Mouse (Mus musculus): ENCODE measurements around the gene Klf11. TPM values are rescaled to one million over a fixed set of nuclear protein-coding genes. Genes with fewer than 3 reads are reported as not detected.

The Klf11 gene
- polyA plus RNA-seq, 1 experiment from 2014 or later = 9.7 TPM

- Histone ChIP-seq H3K4me3 (ENCODE audit: low read depth, low read length) (peak overlapping the region; percentile 97), H3K27me3 (ENCODE audit: control insufficient read depth, insufficient read depth, low read depth, low read length) (no peaks in the 10 kb centered on the region), H3K4me2 (ENCODE audit: low read depth, low read length) (peak overlapping the region; percentile 56), H3K9me3 (replicated peaks; ENCODE audit: control insufficient read depth, low read length) (no peaks in the 10 kb centered on the region), H3K4me1 (ENCODE audit: control insufficient read depth, low read depth, low read length) (peaks cover 49% of the 10 kb centered on the region), H3K9ac (ENCODE audit: low read depth, low read length) (peak overlapping the region; percentile 94), H3K36me3 (ENCODE audit: control insufficient read depth, insufficient read depth) (peaks cover 12% of the 10 kb centered on the region), H3K27ac (ENCODE audit: low read length) (peak overlapping the region; percentile 89)
- ATAC-seq (ENCODE audit: low read depth) = peak; percentile 26
- 67% methylated on average over 15 of the region's 15 CpGs for WGBS (ENCODE audit: insufficient replicate concordance)
These were observed 54.6 kb downstream of the Klf11 start for GRCm38 (mm10) chr12:24705502-24706263.

DNA sequence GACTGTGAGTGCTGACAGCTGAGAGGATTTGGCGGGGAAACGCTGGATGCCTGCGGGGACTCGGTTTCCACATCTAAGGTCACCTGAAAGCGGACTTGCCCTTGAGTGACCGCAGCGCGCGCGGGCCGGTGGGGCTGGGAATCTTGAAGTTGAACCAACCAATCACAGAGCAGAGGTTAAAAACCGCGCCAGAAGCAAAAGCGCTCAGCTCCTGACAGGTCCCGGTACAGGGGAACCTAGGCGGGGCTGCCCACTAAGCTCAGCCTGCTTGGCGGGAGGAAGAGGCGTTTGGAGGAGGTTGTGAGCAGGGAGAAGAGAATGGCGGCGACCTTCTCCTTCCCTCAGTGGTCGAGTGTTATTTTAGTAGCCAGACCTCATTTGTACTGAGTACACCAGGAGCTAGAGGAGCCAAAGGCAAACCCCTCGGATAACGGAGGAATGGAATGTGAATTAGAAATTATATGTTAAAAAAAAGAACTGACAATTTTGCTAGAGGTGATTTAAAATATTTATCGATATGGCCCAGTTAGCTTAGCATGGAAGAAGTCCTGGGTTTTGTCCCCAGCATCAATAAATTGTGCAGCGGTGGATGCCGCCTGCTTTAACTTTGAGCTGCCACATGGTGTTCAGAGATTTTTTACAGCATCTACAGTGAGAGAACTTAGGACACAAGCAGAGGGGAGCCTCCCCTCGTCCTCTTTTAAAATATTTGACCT, 55.8 kb downstream of the Klf11 start:
- H3K36me3 ChIP-seq (ENCODE audit: control insufficient read depth, insufficient read depth) = peaks cover 24% of the 10 kb centered on the region
- peak overlapping the region; percentile 89 for H3K27ac ChIP-seq (ENCODE audit: low read length)
- ATAC-seq (ENCODE audit: low read depth) = peak; percentile 63
- H3K9ac ChIP-seq (ENCODE audit: low read depth, low read length) = peak overlapping the region; percentile 94
- no peaks in the 10 kb centered on the region for H3K27me3 ChIP-seq (ENCODE audit: control insufficient read depth, insufficient read depth, low read depth, low read length)
- peak overlapping the region; percentile 56 for H3K4me2 ChIP-seq (ENCODE audit: low read depth, low read length)
- no peaks in the 10 kb centered on the region for H3K9me3 ChIP-seq (replicated peaks; ENCODE audit: control insufficient read depth, low read length)
- peak overlapping the region; percentile 97 for H3K4me3 ChIP-seq (ENCODE audit: low read depth, low read length)
- WGBS (ENCODE audit: insufficient replicate concordance) = under 1% methylated on average over 27 of the region's 27 CpGs
- H3K4me1 ChIP-seq (ENCODE audit: control insufficient read depth, low read depth, low read length) = peaks cover 61% of the 10 kb centered on the region

DNA sequence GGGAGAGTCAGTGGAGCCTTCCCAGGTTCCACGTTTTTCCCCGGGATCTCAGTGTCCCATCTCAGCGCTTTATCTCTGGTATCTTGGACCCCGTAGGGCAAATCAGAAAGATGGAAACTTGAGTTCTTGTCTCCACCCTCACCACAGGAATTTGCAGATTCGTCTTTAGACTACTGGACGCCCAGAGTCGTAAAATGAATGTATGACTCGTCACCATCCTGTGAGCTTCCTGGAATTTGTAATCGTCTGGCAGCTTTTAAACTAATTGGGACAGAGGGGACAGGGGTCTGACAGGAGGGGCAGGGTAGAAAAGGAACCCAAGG, 56.4 kb downstream of the Klf11 start:
- WGBS (ENCODE audit: insufficient replicate concordance) = under 1% methylated on average over 9 of the region's 9 CpGs
- no peak for ATAC-seq (ENCODE audit: low read depth)
- Histone ChIP-seq H3K36me3 (ENCODE audit: control insufficient read depth, insufficient read depth) (peaks cover 29% of the 10 kb centered on the region), H3K9ac (ENCODE audit: low read depth, low read length) (peak overlapping the region; percentile 94), H3K27ac (ENCODE audit: low read length) (peak overlapping the region; percentile 89), H3K4me1 (ENCODE audit: control insufficient read depth, low read depth, low read length) (peaks cover 63% of the 10 kb centered on the region), H3K9me3 (replicated peaks; ENCODE audit: control insufficient read depth, low read length) (no peaks in the 10 kb centered on the region), H3K4me3 (ENCODE audit: low read depth, low read length) (peak overlapping the region; percentile 97), H3K27me3 (ENCODE audit: control insufficient read depth, insufficient read depth, low read depth, low read length) (no peaks in the 10 kb centered on the region), H3K4me2 (ENCODE audit: low read depth, low read length) (peak overlapping the region; percentile 56)

DNA sequence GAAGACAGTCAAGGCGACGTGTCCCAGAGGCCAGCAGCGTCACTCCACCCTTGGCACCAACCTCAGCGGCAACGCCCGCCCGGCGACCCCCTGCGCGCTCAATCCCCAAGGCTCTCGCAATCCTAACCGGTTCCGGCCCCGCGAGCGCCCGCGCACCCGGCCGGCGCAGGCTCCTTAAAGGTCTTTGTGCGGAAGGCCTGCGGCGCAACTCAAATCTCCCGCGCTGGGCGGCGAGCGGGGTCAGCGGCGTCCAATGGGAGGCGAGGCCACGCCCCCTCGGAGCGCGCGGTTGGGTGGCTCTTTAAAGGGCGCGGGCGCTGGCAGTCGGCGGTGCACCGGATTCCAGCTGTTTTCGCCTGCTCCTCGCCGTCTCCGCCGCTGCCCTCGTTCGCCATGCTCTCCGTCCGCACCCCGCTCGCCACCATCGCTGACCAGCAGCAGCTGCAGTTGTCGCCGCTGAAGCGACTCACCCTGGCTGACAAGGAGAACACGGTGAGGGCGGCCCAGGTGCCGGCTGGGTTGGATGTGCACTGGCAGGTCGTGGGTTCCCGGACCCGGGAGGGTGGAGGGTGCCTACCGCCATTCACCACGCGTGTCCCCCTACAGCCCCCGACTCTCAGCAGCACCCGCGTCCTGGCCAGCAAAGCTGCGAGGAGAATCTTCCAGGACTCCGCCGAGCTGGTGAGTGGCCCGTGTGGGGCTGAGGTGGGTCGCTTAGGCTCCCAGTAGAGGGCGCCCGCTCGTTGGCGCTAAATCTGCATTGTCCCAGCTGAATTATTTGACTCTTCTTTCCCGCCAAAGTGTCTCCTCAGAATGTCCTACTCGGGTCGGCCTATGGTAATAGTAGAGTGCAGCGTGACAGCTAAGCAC, 57.1 kb downstream of the Klf11 start, which contains the start of gene Rrm2:
TSS of gene Rrm2 (plus strand) at position 288 of the 870 bp plus-strand sequence.
- WGBS (ENCODE audit: insufficient replicate concordance) = under 1% methylated on average over 78 of the region's 83 CpGs
- Histone ChIP-seq H3K9me3 (replicated peaks; ENCODE audit: control insufficient read depth, low read length) (no peaks in the 10 kb centered on the region), H3K4me1 (ENCODE audit: control insufficient read depth, low read depth, low read length) (peaks cover 61% of the 10 kb centered on the region), H3K4me2 (ENCODE audit: low read depth, low read length) (peak within 1 kb of the TSS; percentile 56), H3K4me3 (ENCODE audit: low read depth, low read length) (peak within 1 kb of the TSS; percentile 97), H3K27me3 (ENCODE audit: control insufficient read depth, insufficient read depth, low read depth, low read length) (no peaks in the 10 kb centered on the region), H3K36me3 (ENCODE audit: control insufficient read depth, insufficient read depth) (peaks cover 37% of the 10 kb centered on the region), H3K9ac (ENCODE audit: low read depth, low read length) (peak within 1 kb of the TSS; percentile 95), H3K27ac (ENCODE audit: low read length) (peak within 1 kb of the TSS; percentile 89)
- peak; percentile 83 for ATAC-seq (ENCODE audit: low read depth)

GRCm38 (mm10) chr12:24708824-24709218, 57.7 kb downstream of the Klf11 start:
- under 1% methylated on average over 17 of the region's 17 CpGs for WGBS (ENCODE audit: insufficient replicate concordance)
- H3K27ac ChIP-seq (ENCODE audit: low read length) = peak overlapping the region; percentile 86

DNA sequence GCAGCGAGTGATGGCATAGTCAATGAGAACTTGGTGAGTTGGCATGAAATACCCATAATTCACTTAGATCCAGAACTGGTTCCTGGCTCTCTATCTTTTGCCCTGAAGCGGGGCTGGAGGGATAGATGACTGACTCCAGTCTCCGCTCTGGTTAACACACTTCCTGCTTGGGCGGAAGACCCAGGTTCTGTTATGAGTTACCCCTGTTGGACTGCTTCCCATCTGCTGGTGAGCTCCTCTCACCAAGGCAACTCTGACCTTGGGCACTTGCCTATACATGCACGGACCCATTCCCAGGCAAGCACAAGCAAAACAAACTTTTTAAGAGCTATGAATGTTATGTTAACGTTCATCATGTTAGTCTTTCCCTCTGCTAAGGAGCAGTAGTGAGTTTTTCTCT, 58.3 kb downstream of the Klf11 start:
- Histone ChIP-seq H3K4me1 (ENCODE audit: control insufficient read depth, low read depth, low read length) (peaks cover 56% of the 10 kb centered on the region), H3K36me3 (ENCODE audit: control insufficient read depth, insufficient read depth) (peaks cover 46% of the 10 kb centered on the region), H3K27ac (ENCODE audit: low read length) (peak overlapping the region; percentile 86), H3K4me2 (ENCODE audit: low read depth, low read length) (peak overlapping the region; percentile 56), H3K9me3 (replicated peaks; ENCODE audit: control insufficient read depth, low read length) (no peaks in the 10 kb centered on the region), H3K4me3 (ENCODE audit: low read depth, low read length) (peak overlapping the region; percentile 97), H3K9ac (ENCODE audit: low read depth, low read length) (peak overlapping the region; percentile 95), H3K27me3 (ENCODE audit: control insufficient read depth, insufficient read depth, low read depth, low read length) (no peaks in the 10 kb centered on the region)
- 12% methylated on average over 6 of the region's 6 CpGs for WGBS (ENCODE audit: insufficient replicate concordance)
- ATAC-seq (ENCODE audit: low read depth) = no peak

More at GRCm38 (mm10) chr12:24708824-24709218, 57.7 kb downstream of the Klf11 start:
- H3K36me3 ChIP-seq (ENCODE audit: control insufficient read depth, insufficient read depth) = peaks cover 43% of the 10 kb centered on the region
- H3K4me1 ChIP-seq (ENCODE audit: control insufficient read depth, low read depth, low read length) = peaks cover 58% of the 10 kb centered on the region
- H3K4me3 ChIP-seq (ENCODE audit: low read depth, low read length) = peak overlapping the region; percentile 97
- ATAC-seq (ENCODE audit: low read depth) = no peak
- no peaks in the 10 kb centered on the region for H3K9me3 ChIP-seq (replicated peaks; ENCODE audit: control insufficient read depth, low read length)
- H3K4me2 ChIP-seq (ENCODE audit: low read depth, low read length) = peak overlapping the region; percentile 56
- H3K9ac ChIP-seq (ENCODE audit: low read depth, low read length) = peak overlapping the region; percentile 95
- H3K27me3 ChIP-seq (ENCODE audit: control insufficient read depth, insufficient read depth, low read depth, low read length) = no peaks in the 10 kb centered on the region

DNA sequence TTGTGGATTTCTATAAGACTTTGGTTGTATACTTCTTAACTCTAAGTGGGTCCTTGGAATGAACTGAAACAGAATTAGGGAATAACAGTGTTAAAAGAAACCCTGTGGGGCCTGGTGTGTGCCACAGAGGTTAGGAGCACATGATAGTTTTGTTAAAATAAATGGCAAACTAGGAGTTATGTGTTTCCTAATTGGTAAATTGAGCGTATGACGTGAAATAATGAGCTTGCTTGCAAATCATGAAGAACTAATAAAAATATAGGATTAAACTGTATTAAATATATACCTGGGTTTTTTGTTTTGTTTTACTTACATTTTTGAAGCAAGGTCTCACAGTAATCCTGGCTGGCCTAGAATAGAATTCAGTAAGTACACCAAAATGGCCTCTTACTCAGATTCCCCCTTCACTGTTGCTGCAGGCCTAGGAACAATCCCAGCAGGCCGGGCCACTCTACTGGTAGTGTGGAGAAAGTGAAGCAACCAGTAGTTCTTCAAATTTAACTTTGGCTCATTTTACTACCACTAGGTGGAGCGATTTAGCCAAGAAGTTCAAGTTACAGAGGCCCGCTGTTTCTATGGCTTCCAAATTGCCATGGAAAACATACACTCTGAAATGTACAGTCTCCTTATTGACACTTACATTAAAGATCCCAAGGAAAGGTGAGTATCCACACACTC, 58.9 kb downstream of the Klf11 start:
- Histone ChIP-seq H3K36me3 (ENCODE audit: control insufficient read depth, insufficient read depth) (peaks cover 52% of the 10 kb centered on the region), H3K9me3 (replicated peaks; ENCODE audit: control insufficient read depth, low read length) (no peaks in the 10 kb centered on the region), H3K4me2 (ENCODE audit: low read depth, low read length) (peak overlapping the region; percentile 56), H3K27ac (ENCODE audit: low read length) (peak overlapping the region; percentile 86), H3K4me1 (ENCODE audit: control insufficient read depth, low read depth, low read length) (peaks cover 56% of the 10 kb centered on the region), H3K4me3 (ENCODE audit: low read depth, low read length) (peak overlapping the region; percentile 97), H3K9ac (ENCODE audit: low read depth, low read length) (peak overlapping the region; percentile 95), H3K27me3 (ENCODE audit: control insufficient read depth, insufficient read depth, low read depth, low read length) (no peaks in the 10 kb centered on the region)
- 27% methylated on average over 5 of the region's 5 CpGs for WGBS (ENCODE audit: insufficient replicate concordance)
- no peak for ATAC-seq (ENCODE audit: low read depth)

- H3K9ac ChIP-seq (ENCODE audit: low read depth, low read length) = peak overlapping the region; percentile 95
- peaks cover 55% of the 10 kb centered on the region for H3K4me1 ChIP-seq (ENCODE audit: control insufficient read depth, low read depth, low read length)
- peaks cover 52% of the 10 kb centered on the region for H3K36me3 ChIP-seq (ENCODE audit: control insufficient read depth, insufficient read depth)
- H3K4me2 ChIP-seq (ENCODE audit: low read depth, low read length) = peak overlapping the region; percentile 56
- no peaks in the 10 kb centered on the region for H3K9me3 ChIP-seq (replicated peaks; ENCODE audit: control insufficient read depth, low read length)
- no peak for ATAC-seq (ENCODE audit: low read depth)
- H3K4me3 ChIP-seq (ENCODE audit: low read depth, low read length) = peak overlapping the region; percentile 97
- no peaks in the 10 kb centered on the region for H3K27me3 ChIP-seq (ENCODE audit: control insufficient read depth, insufficient read depth, low read depth, low read length)
- WGBS (ENCODE audit: insufficient replicate concordance) = 59% methylated on average over 5 of the region's 5 CpGs
- H3K27ac ChIP-seq (ENCODE audit: low read length) = peak overlapping the region; percentile 86
These were observed 59.6 kb downstream of the Klf11 start for GRCm38 (mm10) chr12:24710672-24711071.
